Mouse (Mus musculus) small intestine, adult 2 months (tissue): ENCODE measurements around the gene Fut9.

Source experiments
- CTCF ChIP-seq: fragments of 200-500 bp; IDR thresholded peaks from 2 replicates; pipeline ENCODE4 v1.5.1; 2012; ENCODE audit warnings: low read depth, mild to moderate bottlenecking, control low read depth, inconsistent platforms, low read length, moderate library complexity, mixed read lengths; ENCODE audit not compliant: insufficient replicate concordance, insufficient read length; ENCODE audit errors: extremely low read depth
- POLR2A ChIP-seq: fragments of 200-500 bp; IDR thresholded peaks from 2 replicates; pipeline ENCODE4 v1.6.1; 2012; ENCODE audit warnings: low read depth, mild to moderate bottlenecking, control low read depth, inconsistent platforms, low read length, moderate library complexity

GRCm38 (mm10) chr4:25623176-25623575, 176.9 kb downstream of the Fut9 start:
- no peak for TF ChIP-seq CTCF
- no peak for TF ChIP-seq POLR2A
